Mouse (Mus musculus) G1E (cell line): ENCODE data around the gene Baiap2.

Experiments
- CTCF ChIP-seq: IDR thresholded peaks from 2 replicates; pipeline ENCODE4 v1.5.1; 2012; ENCODE audit warnings: low read depth, low read length, inconsistent platforms, mixed read lengths
- GATA1 ChIP-seq: IDR thresholded peaks from 2 replicates; pipeline ENCODE4 v1.6.1; 2012; ENCODE audit warnings: borderline replicate concordance, low read length, inconsistent platforms, mixed read lengths
- GATA2 ChIP-seq: IDR thresholded peaks from 2 replicates; pipeline ENCODE4 v1.6.1; 2012; ENCODE audit warnings: low read depth, low read length, inconsistent platforms, borderline replicate concordance
- POLR2AphosphoS5 ChIP-seq: IDR thresholded peaks from 2 replicates; pipeline ENCODE4 v1.6.1; 2012; ENCODE audit warnings: low read depth, low read length, inconsistent platforms; ENCODE audit not compliant: insufficient replicate concordance
- TAL1 ChIP-seq: conservative IDR thresholded peaks from 2 replicates; pipeline ENCODE4 v1.6.1; 2012; ENCODE audit warnings: low read depth, low read length, inconsistent platforms, mixed read lengths

GRCm38 (mm10) chr11:119950535-119950934, 8.0 kb downstream of the Baiap2 start:
- TF ChIP-seq GATA1 = no peak
- no peak for TF ChIP-seq CTCF
- TF ChIP-seq TAL1 = no peak
- TF ChIP-seq GATA2 = no peak
- TF ChIP-seq POLR2AphosphoS5 = no peak
